ENCODE assay signal across 9 mouse cellular contexts in the genomic region with DNA sequence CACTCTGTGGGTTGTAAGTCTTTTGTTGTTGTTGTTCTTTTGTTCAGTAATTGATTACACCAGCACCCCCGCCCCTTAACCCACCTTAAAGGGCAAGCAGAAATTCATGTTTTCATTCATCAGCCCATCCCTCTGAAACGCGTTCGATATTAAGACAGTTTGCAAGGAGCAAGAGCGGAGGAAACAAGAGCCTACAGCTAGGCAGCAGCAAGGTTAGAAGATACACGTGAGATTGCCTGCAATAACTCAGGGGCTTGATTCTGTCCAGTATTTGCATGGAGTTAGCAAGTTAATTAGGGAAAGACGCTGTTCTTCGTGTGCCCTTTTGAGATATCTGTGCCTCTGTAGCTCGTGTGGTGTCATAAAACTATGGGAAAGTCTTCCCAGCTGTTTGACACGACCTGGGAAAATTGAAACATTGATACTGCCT.
DNase-seq lines count a peak whose midpoint lies in the region; ATAC-seq and TF ChIP-seq lines count a peak whose summit lies in the region.
"Had no signal": no experiment of that assay in that cellular context is flagged by ENCODE, and none has a peak within 500 bp of the region (broad histone marks: within the 10 kb centered on the region; RNA-seq: fewer than 3 reads in every experiment).

No protein-coding gene starts in this region.

- 18% methylated on average over 10 of the region's 10 CpGs for WGBS in kidney, adult 2 months
- 2% methylated on average over 10 of the region's 10 CpGs for WGBS in hindbrain, embryonic 15.5 days
- 3% methylated on average over 10 of the region's 10 CpGs for WGBS in midbrain, embryonic 15.5 days

- H3K4me1 ChIP-seq in kidney, adult 2 months (ENCODE audit: control insufficient read depth, insufficient read depth, low read length), result peaks cover 13% of the 10 kb centered on the region; the same call in 1 of the 2 replicates
- H3K4me1 ChIP-seq in hindbrain, embryonic 15.5 days (replicated peaks), result peaks cover 42% of the 10 kb centered on the region
- peaks cover 46% of the 10 kb centered on the region for H3K4me1 ChIP-seq in midbrain, embryonic 15.5 days
- H3K4me1 ChIP-seq: megakaryocyte, embryonic 14.5 days had no signal

- peak overlapping the region; percentile 57 for H3K9ac ChIP-seq in hindbrain, embryonic 15.5 days
- H3K9ac ChIP-seq in midbrain, embryonic 15.5 days, result peak overlapping the region; percentile 33

- H3K27me3 ChIP-seq in kidney, adult 2 months (replicated peaks; ENCODE audit: control insufficient read depth, insufficient read depth, low read length), result no peaks in the 10 kb centered on the region
- H3K27me3 ChIP-seq in hindbrain, embryonic 15.5 days, result no peaks in the 10 kb centered on the region
- no peaks in the 10 kb centered on the region for H3K27me3 ChIP-seq in midbrain, embryonic 15.5 days (replicated peaks)
- H3K27me3 ChIP-seq: megakaryocyte, embryonic 14.5 days had no signal

- H3K27ac ChIP-seq in kidney, adult 2 months (ENCODE audit: insufficient read depth, low read depth, low read length), result peak overlapping the region; percentile 60
- H3K27ac ChIP-seq in hindbrain, embryonic 15.5 days (replicated peaks), result peak overlapping the region; percentile 91
- H3K27ac ChIP-seq in midbrain, embryonic 15.5 days, result peak overlapping the region; percentile 79

- H3K9me3 ChIP-seq in hindbrain, embryonic 15.5 days, result no peaks in the 10 kb centered on the region
- no peaks in the 10 kb centered on the region for H3K9me3 ChIP-seq in midbrain, embryonic 15.5 days
- H3K9me3 ChIP-seq: megakaryocyte, embryonic 14.5 days had no signal

- H3K36me3 ChIP-seq in kidney, adult 2 months (ENCODE audit: control insufficient read depth, insufficient read depth, low read length), result no peaks in the 10 kb centered on the region
- H3K36me3 ChIP-seq in hindbrain, embryonic 15.5 days, result no peaks in the 10 kb centered on the region
- no peaks in the 10 kb centered on the region for H3K36me3 ChIP-seq in midbrain, embryonic 15.5 days (replicated peaks)

- H3K4me3 ChIP-seq in kidney, adult 2 months (ENCODE audit: insufficient read depth, low read depth, low read length), result peak overlapping the region; percentile 39
- peak overlapping the region; percentile 31 for H3K4me3 ChIP-seq in hindbrain, embryonic 15.5 days
- H3K4me3 ChIP-seq in midbrain, embryonic 15.5 days, result peak overlapping the region; percentile 30
- H3K4me3 ChIP-seq: megakaryocyte, embryonic 14.5 days had no signal

- DNase-seq in kidney, adult 2 months, result no peak
- DNase-seq in kidney, postnatal 14 days, result no peak
- DNase-seq in embryo, embryonic 9.5 days (ENCODE audit: extremely low spot score), result peak; percentile 82
- DNase-seq in adrenal gland, postnatal 36 days, result no peak
- DNase-seq in right cerebral cortex, postnatal 10 days (ENCODE audit: low spot score in 2 of 2), result no peak
- no peak for DNase-seq in urinary bladder, adult 2 months (ENCODE audit: low spot score)

- H3K4me2 ChIP-seq in hindbrain, embryonic 15.5 days, result peak overlapping the region; percentile 57
- peak overlapping the region; percentile 51 for H3K4me2 ChIP-seq in midbrain, embryonic 15.5 days

- TF ChIP-seq POLR2A in kidney, adult 2 months (IDR thresholded peaks at IDR 0.05; ENCODE audit: low read depth, low read length), result no peak

- ATAC-seq in hindbrain, embryonic 15.5 days (ENCODE audit: low FRiP score, low read depth), result peak; percentile 57
- ATAC-seq in midbrain, embryonic 15.5 days (replicated peaks), result peak; percentile 25

- no peak for TF ChIP-seq CTCF in kidney, adult 2 months (conservative IDR thresholded peaks at IDR 0.05; ENCODE audit: insufficient read depth, insufficient read length, low read depth, low read length)
